Mouse (Mus musculus): ENCODE measurements around the gene Ankrd13b. TPM values are rescaled to one million over a fixed set of nuclear protein-coding genes. Genes with fewer than 3 reads are reported as not detected.
A peak's percentile ranks its signal among the peaks of the same experiment; 100 is the strongest.

Gene Ankrd13b
- polyA plus RNA-seq, 1 experiment from 2014 or later: 0.58 TPM

- no peaks in the 10 kb centered on the region for H3K36me3 ChIP-seq (replicated peaks)
- peaks cover 58% of the 10 kb centered on the region for H3K27me3 ChIP-seq
- H3K4me2 ChIP-seq: peak overlapping the region; percentile 93
- H3K4me1 ChIP-seq (replicated peaks): peaks cover 68% of the 10 kb centered on the region
- 0 out of 2 replicates have a peak overlapping the region, but pooled peaks have one; percentile 41 for H3K27ac ChIP-seq (replicated peaks)
- peak overlapping the region; percentile 80 for H3K4me3 ChIP-seq (replicated peaks)
- H3K9ac ChIP-seq: no peak overlapping the region
- peak; percentile 17; the same call in 1 of the 2 replicates for ATAC-seq (ENCODE audit: insufficient read depth)
- H3K9me3 ChIP-seq (replicated peaks): no peaks in the 10 kb centered on the region
- WGBS (ENCODE audit: insufficient replicate concordance): under 1% methylated on average over 13 of the region's 13 CpGs
These were observed 1.6 kb upstream of the Ankrd13b start for GRCm38 (mm10) chr11:77491123-77491501.

GRCm38 (mm10) chr11:77490451-77490850, 973 bp upstream of the Ankrd13b start:
- peak overlapping the region; percentile 55; the same call in 1 of the 2 replicates for H3K9ac ChIP-seq

GRCm38 (mm10) chr11:77488771-77489581, 502 bp downstream of the Ankrd13b start:
- Histone ChIP-seq H3K27ac (replicated peaks) (no peak overlapping the region), H3K4me3 (replicated peaks) (peak overlapping the region; percentile 69), H3K27me3 (peaks cover 58% of the 10 kb centered on the region), H3K36me3 (replicated peaks) (no peaks in the 10 kb centered on the region), H3K4me2 (peak overlapping the region; percentile 96), H3K4me1 (replicated peaks) (peaks cover 47% of the 10 kb centered on the region), H3K9ac (peak overlapping the region; percentile 55), H3K9me3 (replicated peaks) (no peaks in the 10 kb centered on the region)
- no peak for ATAC-seq (ENCODE audit: insufficient read depth)
- 4% methylated on average over 55 of the region's 55 CpGs for WGBS (ENCODE audit: insufficient replicate concordance)

More at GRCm38 (mm10) chr11:77490451-77490850, 973 bp upstream of the Ankrd13b start:
- Histone ChIP-seq H3K4me2 (no peak overlapping the region; the same call in 1 of the 2 replicates), H3K4me3 (replicated peaks) (no peak overlapping the region), H3K4me1 (replicated peaks) (peaks cover 61% of the 10 kb centered on the region), H3K27ac (replicated peaks) (no peak overlapping the region), H3K9me3 (replicated peaks) (no peaks in the 10 kb centered on the region), H3K36me3 (replicated peaks) (no peaks in the 10 kb centered on the region), H3K27me3 (peaks cover 58% of the 10 kb centered on the region)
- no peak for ATAC-seq (ENCODE audit: insufficient read depth)
- WGBS (ENCODE audit: insufficient replicate concordance): 55% methylated on average over 6 of the region's 6 CpGs

DNA sequence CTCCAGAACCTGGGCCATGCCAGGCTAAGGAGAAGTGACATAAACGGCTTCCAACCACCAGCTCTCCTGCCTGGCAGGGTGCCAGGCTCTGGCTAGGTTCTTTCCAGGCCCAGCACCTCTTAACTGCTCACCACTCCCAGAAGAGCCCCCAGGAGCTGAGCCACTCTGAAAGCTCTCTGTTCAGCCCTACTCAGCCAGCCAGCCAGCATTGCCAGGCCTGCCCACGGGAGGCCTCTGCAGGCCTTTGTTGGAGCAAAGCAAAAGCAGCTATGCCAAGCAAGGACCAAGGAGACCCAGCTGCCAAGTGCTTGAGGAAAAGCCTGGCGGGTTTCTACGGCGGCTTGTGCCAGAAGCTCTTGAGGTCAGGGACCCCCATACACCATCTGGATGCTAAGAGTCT, 2.7 kb downstream of the Ankrd13b start:
- no peaks in the 10 kb centered on the region for H3K9me3 ChIP-seq (replicated peaks)
- no peak overlapping the region for H3K9ac ChIP-seq
- no peak for ATAC-seq (ENCODE audit: insufficient read depth)
- H3K27me3 ChIP-seq: peaks cover 53% of the 10 kb centered on the region
- H3K36me3 ChIP-seq (replicated peaks): no peaks in the 10 kb centered on the region
- H3K4me2 ChIP-seq: no peak overlapping the region
- H3K4me3 ChIP-seq (replicated peaks): no peak overlapping the region
- peaks cover 37% of the 10 kb centered on the region for H3K4me1 ChIP-seq (replicated peaks)
- WGBS (ENCODE audit: insufficient replicate concordance): 72% methylated on average over 5 of the region's 5 CpGs
- H3K27ac ChIP-seq (replicated peaks): no peak overlapping the region

- ATAC-seq (ENCODE audit: insufficient read depth): no peak
- H3K4me1 ChIP-seq (replicated peaks): peaks cover 21% of the 10 kb centered on the region
- no peaks in the 10 kb centered on the region for H3K36me3 ChIP-seq (replicated peaks)
- peaks cover 37% of the 10 kb centered on the region for H3K27me3 ChIP-seq
- no peak overlapping the region for H3K27ac ChIP-seq (replicated peaks)
- H3K9ac ChIP-seq: no peak overlapping the region
- no peaks in the 10 kb centered on the region for H3K9me3 ChIP-seq (replicated peaks)
- H3K4me3 ChIP-seq (replicated peaks): no peak overlapping the region
- 68% methylated on average over 6 of the region's 6 CpGs for WGBS (ENCODE audit: insufficient replicate concordance)
- H3K4me2 ChIP-seq: no peak overlapping the region
These were observed 4.2 kb downstream of the Ankrd13b start for GRCm38 (mm10) chr11:77485229-77485628.

GRCm38 (mm10) chr11:77483510-77484255, 5.8 kb downstream of the Ankrd13b start:
- Histone ChIP-seq H3K4me2 (no peak overlapping the region), H3K36me3 (replicated peaks) (no peaks in the 10 kb centered on the region), H3K27me3 (peaks cover 22% of the 10 kb centered on the region), H3K4me1 (replicated peaks) (peaks cover 7% of the 10 kb centered on the region; the same call in 1 of the 2 replicates), H3K9me3 (replicated peaks) (no peaks in the 10 kb centered on the region), H3K4me3 (replicated peaks) (no peak overlapping the region), H3K27ac (replicated peaks) (no peak overlapping the region), H3K9ac (no peak overlapping the region)
- ATAC-seq (ENCODE audit: insufficient read depth): no peak
- WGBS (ENCODE audit: insufficient replicate concordance): 36% methylated on average over 11 of the region's 11 CpGs

- Histone ChIP-seq H3K4me2 (no peak overlapping the region), H3K4me3 (replicated peaks) (no peak overlapping the region), H3K4me1 (replicated peaks) (peaks cover 7% of the 10 kb centered on the region; the same call in 1 of the 2 replicates), H3K27ac (replicated peaks) (no peak overlapping the region), H3K36me3 (replicated peaks) (no peaks in the 10 kb centered on the region), H3K27me3 (peaks cover 15% of the 10 kb centered on the region), H3K9ac (no peak overlapping the region), H3K9me3 (replicated peaks) (no peaks in the 10 kb centered on the region)
- ATAC-seq (ENCODE audit: insufficient read depth): no peak
- WGBS (ENCODE audit: insufficient replicate concordance): 51% methylated on average over 3 of the region's 3 CpGs
These were observed 6.4 kb downstream of the Ankrd13b start for GRCm38 (mm10) chr11:77483043-77483442.

- no peak overlapping the region for H3K9ac ChIP-seq
- H3K9me3 ChIP-seq (replicated peaks): no peaks in the 10 kb centered on the region
- H3K36me3 ChIP-seq (replicated peaks): no peaks in the 10 kb centered on the region
- ATAC-seq (ENCODE audit: insufficient read depth): no peak
- no peaks in the 10 kb centered on the region for H3K27me3 ChIP-seq
- no peak overlapping the region for H3K27ac ChIP-seq (replicated peaks)
- H3K4me2 ChIP-seq: no peak overlapping the region
- H3K4me3 ChIP-seq (replicated peaks): no peak overlapping the region
- no peaks in the 10 kb centered on the region; the same call in 1 of the 2 replicates for H3K4me1 ChIP-seq (replicated peaks)
- 72% methylated on average over 6 of the region's 6 CpGs for WGBS (ENCODE audit: insufficient replicate concordance)
These were observed 12.6 kb downstream of the Ankrd13b start for GRCm38 (mm10) chr11:77476895-77477294.

GRCm38 (mm10) chr11:77476216-77476615, 13.3 kb downstream of the Ankrd13b start:
- Histone ChIP-seq H3K9me3 (replicated peaks) (no peaks in the 10 kb centered on the region), H3K9ac (no peak overlapping the region), H3K4me2 (no peak overlapping the region), H3K4me1 (replicated peaks) (no peaks in the 10 kb centered on the region; the same call in 1 of the 2 replicates), H3K36me3 (replicated peaks) (no peaks in the 10 kb centered on the region), H3K27me3 (no peaks in the 10 kb centered on the region), H3K27ac (replicated peaks) (no peak overlapping the region), H3K4me3 (replicated peaks) (no peak overlapping the region)
- ATAC-seq (ENCODE audit: insufficient read depth): no peak
- WGBS (ENCODE audit: insufficient replicate concordance): 86% methylated on average over 14 of the region's 14 CpGs

DNA sequence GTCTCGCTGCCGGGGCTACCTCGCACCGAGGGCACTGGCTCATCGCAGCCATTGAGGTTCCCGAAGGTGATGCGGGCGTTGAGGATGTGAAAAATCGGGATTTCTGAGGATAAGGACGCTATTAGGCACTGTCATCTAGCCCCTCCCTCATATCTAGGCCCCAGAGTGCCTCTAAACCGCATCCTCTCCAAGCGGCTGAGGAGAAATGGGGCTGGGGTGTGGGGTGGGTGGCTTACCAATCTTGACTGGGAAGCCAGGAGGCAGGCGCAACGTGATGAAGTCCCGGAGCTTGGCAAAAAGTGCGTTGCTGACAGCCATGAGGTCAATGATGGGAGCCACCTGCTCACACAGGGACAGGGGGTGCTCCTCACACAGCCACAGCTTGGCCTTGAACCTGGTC, 16.7 kb downstream of the Ankrd13b start:
- no peak for ATAC-seq (ENCODE audit: insufficient read depth)
- Histone ChIP-seq H3K4me3 (replicated peaks) (no peak overlapping the region), H3K9me3 (replicated peaks) (no peaks in the 10 kb centered on the region), H3K4me1 (replicated peaks) (peaks cover 3% of the 10 kb centered on the region), H3K9ac (no peak overlapping the region), H3K27me3 (peaks cover 8% of the 10 kb centered on the region), H3K36me3 (replicated peaks) (no peaks in the 10 kb centered on the region), H3K27ac (replicated peaks) (no peak overlapping the region), H3K4me2 (no peak overlapping the region)
- WGBS (ENCODE audit: insufficient replicate concordance): 83% methylated on average over 16 of the region's 16 CpGs

GRCm38 (mm10) chr11:77471407-77471806, 18.1 kb downstream of the Ankrd13b start:
- Histone ChIP-seq H3K4me2 (no peak overlapping the region), H3K9ac (no peak overlapping the region), H3K27ac (replicated peaks) (no peak overlapping the region), H3K4me1 (replicated peaks) (peaks cover 13% of the 10 kb centered on the region), H3K36me3 (replicated peaks) (no peaks in the 10 kb centered on the region), H3K27me3 (peaks cover 22% of the 10 kb centered on the region), H3K4me3 (replicated peaks) (no peak overlapping the region), H3K9me3 (replicated peaks) (no peaks in the 10 kb centered on the region)
- 83% methylated on average over 29 of the region's 29 CpGs for WGBS (ENCODE audit: insufficient replicate concordance)
- ATAC-seq (ENCODE audit: insufficient read depth): no peak

Data from liver, embryonic 15.5 days (tissue).